Mouse (Mus musculus): ENCODE results near the gene Zfp385b.
"Not testable (repeated sequence)": the region's sequence is repeated elsewhere in the genome, so short reads cannot be mapped to it uniquely, and the experiment has no call there.

Zfp385b gene

GRCm38 (mm10) chr2:77456602-77457001 lies 362.8 kb downstream of the Zfp385b start:
- no peak for DNase-seq (ENCODE audit: low read depth)

- DNase-seq (ENCODE audit: low read depth), result no peak
Measured at GRCm38 (mm10) chr2:77454341-77454937, 365.0 kb downstream of the Zfp385b start.

DNA sequence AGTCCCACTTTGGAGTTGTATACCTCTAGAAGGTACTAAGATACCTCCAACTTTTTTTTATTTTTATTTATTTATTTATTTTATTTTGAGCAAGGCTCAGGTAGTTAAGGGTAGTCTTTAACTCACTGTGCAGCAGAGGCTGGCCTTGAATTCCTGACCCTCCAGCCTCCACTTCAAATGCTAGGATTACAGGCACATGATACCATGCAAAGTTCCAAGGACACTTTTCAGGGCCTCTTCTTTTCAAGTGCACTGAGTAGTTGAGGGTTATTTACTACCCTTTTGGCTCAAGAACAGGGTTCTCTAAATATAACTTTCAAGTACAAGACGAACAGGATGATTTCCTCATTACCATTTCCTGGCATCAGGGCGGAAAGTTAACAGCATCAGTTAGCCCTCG lies 365.7 kb downstream of the Zfp385b start:
- DNase-seq (ENCODE audit: low read depth), result no peak

DNA sequence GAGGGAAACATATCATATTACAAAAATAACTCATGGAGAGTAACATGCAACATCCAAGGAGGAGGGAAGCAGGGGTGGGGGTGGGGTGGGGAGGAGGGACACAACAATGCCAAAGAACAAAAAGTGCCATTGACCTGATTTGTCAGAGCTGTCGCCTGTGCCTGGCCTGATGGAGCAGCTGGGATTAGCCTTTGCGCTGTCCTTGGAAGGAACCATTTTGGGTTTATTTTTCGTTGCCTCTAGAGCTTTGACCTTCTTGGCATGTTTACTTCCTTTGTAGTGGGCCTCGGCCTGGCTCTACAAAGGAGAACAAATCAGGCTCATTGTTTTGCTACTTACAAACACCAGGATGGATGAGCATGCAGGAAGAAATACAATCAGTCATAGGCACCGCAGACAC lies 369.4 kb downstream of the Zfp385b start:
- not testable (repeated sequence) for DNase-seq (ENCODE audit: low read depth)

DNA sequence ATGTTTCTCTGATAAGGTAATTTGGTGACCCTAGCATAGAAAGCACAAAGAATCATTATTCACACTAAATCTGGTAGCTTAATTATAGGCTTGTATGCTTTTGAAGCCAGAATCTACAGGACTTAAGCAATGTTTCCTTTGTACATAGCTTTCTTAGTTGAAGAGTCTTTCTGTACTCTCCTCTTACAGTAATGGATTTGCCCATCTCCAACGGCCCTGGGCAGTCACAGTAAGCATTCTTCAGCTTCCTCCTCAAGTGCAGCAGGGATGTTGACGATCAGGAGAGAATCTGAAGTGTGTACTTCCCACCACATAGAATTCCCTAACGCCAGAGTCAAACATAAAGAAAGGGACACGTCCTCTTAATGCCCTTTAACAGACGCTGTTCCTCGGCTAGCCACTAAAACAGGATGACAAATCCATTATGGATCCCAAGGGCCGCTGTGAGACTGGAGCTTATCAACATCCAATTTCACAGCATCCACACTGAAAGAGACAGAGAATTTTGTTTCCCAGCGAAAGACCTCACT lies 370.4 kb downstream of the Zfp385b start:
- no peak for DNase-seq (ENCODE audit: low read depth)

GRCm38 (mm10) chr2:77444282-77444681 lies 375.2 kb downstream of the Zfp385b start:
- no peak for DNase-seq (ENCODE audit: low read depth)

DNA sequence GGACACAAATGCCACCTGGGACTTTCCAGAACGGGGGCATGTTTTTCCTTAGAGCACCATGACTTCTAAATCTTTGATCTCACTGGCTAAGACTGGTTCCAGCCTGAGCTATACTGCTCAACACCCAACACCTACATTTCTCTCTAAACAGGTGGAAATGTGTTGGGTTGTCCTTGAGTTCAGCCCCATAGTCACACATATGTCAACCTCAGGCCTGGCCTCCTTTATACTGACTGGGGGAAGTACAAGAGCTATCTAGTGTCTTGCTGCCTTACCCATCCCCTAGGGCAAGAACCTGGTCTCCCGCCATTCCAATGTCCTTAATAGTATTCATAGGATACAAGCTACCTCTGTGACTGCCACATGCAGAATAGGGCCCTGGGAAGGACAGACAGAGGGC lies 378.8 kb downstream of the Zfp385b start:
- no peak for DNase-seq (ENCODE audit: low read depth)

DNA sequence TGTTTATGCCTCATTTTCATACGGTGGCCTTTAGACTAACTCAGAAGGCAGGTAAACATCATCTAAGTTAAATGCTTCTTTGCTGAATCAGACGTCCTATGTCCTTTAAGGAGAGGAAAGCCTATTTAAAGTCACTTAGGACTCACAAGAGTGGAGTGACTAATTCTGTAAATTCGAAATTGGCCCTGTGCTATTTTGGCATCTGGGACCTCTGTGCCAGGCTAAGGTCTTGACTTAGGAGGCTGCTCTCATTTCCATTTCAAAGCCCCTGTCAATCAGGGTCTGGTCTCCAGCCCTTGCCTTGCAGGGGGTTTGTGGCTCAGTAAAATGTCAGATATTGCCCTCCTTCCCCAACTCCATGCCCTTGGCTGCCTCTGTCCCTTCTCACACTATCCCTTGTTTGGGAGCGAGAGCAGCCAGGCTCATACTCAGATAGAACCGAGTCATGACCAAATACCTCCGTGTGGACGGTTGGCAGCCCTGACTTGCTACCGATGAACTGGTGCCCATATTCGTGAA lies 383.1 kb downstream of the Zfp385b start:
- DNase-seq (ENCODE audit: low read depth), result no peak

DNA sequence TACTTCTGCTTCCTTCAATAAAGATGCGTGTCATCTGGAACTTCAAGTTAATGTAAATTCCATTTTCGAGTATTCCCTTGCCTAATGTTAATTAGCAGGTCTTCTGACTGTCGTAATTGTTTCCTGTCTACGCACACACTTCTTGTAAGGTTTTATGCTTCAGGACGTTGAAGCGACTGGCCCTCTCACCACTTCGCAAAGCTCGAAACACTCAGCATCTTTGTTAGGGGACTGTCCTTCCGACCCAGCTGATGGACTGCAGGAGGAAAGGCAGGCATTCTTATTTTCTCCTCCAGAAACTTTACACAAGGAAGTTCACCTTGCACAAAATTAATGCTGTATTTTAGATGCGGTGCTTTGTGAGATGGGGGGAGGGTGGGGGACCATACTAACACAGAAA lies 400.0 kb downstream of the Zfp385b start:
- DNase-seq (ENCODE audit: low read depth), result no peak

DNA sequence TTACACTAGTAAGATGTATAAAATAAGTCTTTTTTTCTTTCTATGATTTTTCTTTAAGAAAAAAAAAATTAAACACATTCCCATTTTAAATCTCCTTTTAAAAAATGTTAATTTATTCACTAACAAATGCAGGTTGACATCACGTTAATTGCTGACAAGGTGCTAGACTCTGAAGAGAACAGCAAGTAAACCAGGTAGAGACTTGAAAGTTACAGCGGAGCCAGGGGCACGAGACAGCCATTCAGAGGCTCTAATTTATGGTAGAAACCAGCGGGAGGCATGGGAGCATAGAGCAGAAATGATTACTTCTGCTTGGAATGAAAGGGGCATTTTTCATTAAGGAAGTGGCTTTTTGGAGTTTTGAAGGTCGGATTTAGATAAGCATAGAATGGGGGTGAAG lies 401.4 kb downstream of the Zfp385b start:
- DNase-seq (ENCODE audit: low read depth), result no peak

DNA sequence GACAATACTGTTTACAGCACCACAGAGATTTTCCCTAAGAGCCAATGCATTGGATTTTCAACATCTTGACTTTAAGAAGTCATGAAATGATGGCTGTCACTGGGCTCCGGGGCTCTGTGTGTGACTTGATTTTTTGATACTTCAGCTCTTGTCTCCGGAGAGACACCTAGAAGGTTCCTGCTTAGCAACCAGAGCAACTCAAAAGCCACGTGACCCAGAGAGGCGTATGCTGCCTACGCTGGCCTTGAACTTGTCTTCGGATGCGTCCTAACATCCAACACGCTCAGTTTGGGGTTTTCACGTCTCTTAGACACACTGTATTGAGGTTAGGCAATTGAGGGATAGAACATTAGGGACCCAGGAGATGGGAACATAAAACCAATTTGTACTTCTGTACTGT lies 407.3 kb downstream of the Zfp385b start:
- DNase-seq (ENCODE audit: low read depth), result no peak

DNA sequence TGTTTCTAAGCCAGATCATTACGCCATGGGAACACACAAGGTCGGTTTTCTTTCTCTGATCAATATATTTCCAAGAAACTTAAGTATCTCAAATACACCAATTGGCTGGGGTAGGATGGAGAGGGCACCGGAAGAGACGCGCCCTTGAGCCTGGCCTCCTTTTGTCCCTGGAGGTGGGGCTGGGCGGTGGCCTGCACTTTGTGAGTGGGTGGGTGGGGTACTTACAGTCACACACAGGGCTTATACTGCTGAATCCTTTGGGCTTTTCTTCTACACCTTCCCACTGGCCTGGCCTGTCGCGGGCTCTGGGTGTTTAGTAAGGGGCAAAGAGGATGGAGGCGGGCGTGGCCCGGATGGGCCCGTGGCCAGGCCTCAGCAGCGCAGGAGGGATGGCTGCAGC lies 407.8 kb downstream of the Zfp385b start:
- DNase-seq (ENCODE audit: low read depth), result no peak

- DNase-seq (ENCODE audit: low read depth), result no peak
Measured at GRCm38 (mm10) chr2:77409521-77410135, 409.8 kb downstream of the Zfp385b start.

DNA sequence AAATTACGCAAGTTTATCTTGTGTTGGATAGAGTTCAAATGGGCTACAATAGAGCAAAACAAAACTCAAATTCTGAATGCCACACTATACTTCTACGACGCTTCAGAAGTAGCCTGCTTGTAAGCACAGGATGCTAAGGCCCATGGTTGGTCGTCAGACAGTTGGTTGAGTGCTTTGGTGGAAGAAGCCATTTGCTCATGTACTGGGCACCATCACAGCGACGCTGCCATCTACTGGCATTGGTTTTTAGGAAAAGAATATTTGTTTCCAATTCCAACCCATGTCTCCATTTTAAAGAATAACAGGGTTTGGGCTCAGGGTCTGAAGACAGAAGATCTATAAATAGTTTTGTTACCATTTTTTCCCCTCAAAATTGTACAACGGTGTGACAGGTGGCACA lies 410.5 kb downstream of the Zfp385b start:
- no peak for DNase-seq (ENCODE audit: low read depth)

DNA sequence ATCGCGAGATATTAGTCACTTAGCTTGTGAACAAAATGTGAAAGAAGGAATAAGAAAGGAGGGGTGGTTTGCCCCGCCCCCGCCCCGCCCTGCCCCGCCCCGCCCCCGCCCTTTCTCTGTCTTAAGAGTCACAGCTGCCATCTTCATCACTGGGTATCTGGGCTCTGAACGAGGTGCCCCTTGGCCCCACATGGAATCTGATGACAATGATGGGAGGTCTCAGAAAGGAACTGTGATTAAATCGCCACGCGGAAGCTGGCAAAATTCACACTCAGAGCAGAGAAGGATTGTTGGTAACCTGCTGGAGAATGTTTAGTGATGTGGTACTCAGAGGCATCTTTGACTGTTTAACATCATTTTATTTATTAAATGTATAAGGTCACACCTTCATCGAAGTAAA lies 417.1 kb downstream of the Zfp385b start:
- DNase-seq (ENCODE audit: low read depth), result no peak

GRCm38 (mm10) chr2:77401438-77402235 lies 417.8 kb downstream of the Zfp385b start:
- DNase-seq (ENCODE audit: low read depth), result no peak

- DNase-seq (ENCODE audit: low read depth), result no peak
Measured at GRCm38 (mm10) chr2:77393881-77394280, 425.6 kb downstream of the Zfp385b start.

GRCm38 (mm10) chr2:77388186-77388585 lies 431.3 kb downstream of the Zfp385b start:
- no peak for DNase-seq (ENCODE audit: low read depth)

- peak; percentile 12 for DNase-seq (ENCODE audit: low read depth)
Measured at GRCm38 (mm10) chr2:77386515-77386914, 432.9 kb downstream of the Zfp385b start.

GRCm38 (mm10) chr2:77382766-77383165 lies 436.7 kb downstream of the Zfp385b start:
- no peak for DNase-seq (ENCODE audit: low read depth)

GRCm38 (mm10) chr2:77379907-77380306 lies 439.5 kb downstream of the Zfp385b start:
- no peak for DNase-seq (ENCODE audit: low read depth)

GRCm38 (mm10) chr2:77379332-77379731 lies 440.1 kb downstream of the Zfp385b start:
- DNase-seq (ENCODE audit: low read depth), result no peak

GRCm38 (mm10) chr2:77376823-77377222 lies 442.6 kb downstream of the Zfp385b start:
- no peak for DNase-seq (ENCODE audit: low read depth)
